Mouse (Mus musculus): Measurements from ENCODE around the gene Cyp11a1. TPM values are rescaled to one million over a fixed set of nuclear protein-coding genes. Genes with fewer than 3 reads are reported as not detected.
A peak's percentile ranks its signal among the peaks of the same experiment; 100 is the strongest.

Cyp11a1 gene
- total RNA-seq, 2 experiments from 2014 or later = 3.5 to 6.7 TPM

GRCm38 (mm10) chr9:58065532-58065931, 59.3 kb downstream of the Cyp11a1 start:
- intact Hi-C loops (cut with DNase I) = no loop called here

DNA sequence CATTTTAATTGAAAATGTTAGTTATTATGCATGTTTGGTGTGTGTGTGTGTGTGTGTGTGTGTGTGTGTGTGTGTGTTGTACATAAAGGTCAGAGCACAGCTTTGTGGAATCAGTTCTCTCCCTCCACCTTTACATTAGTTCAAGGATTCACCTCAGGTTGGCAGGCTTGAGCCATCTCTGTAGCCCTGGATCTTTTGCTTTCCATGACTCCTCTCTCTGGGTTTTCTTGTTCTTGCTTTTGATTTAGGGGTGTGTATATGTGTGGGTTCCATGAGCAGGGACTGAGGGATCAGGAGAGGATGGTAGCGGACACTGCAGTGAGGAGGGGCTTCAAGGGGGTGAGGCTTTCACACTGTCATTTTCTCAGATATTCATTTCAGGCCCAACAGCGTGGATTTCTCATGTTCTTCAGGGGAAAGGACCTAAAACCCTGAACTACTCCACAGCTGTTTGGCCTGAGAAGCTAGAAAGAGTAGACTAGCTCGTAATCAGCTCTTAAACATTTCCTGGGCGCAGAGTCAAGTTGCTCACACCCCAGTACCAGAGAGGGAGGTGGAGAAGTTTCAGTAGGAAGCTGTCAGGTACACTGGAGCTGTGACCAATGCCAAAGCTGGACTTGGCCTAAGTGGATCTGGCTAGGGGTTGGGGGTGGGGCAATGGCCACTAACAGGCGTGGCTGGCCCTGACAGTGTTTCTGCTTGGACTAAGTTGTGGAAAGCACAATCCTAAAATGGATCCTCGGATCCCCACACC, 59.9 kb downstream of the Cyp11a1 start:
- DNase-seq (ENCODE audit: low spot score in 2 of 2) = peak in 1 of 2 experiments; percentile 48
- intact Hi-C loops (cut with DNase I) = loop anchor here (1.0 to 2.0 kb wide), 3 partner anchors 45 to 136 kb away; no protein-coding TSS in a partner anchor

More at GRCm38 (mm10) chr9:58065532-58065931, 59.3 kb downstream of the Cyp11a1 start:
- peak in 1 of 2 experiments; percentile 36 for DNase-seq (ENCODE audit: low spot score in 2 of 2)

- peak; percentile 85 to 93 for DNase-seq (ENCODE audit: low spot score in 2 of 2)
- intact Hi-C loops (cut with DNase I) = loop anchor here (1.0 to 2.0 kb wide), 3 partner anchors 44 to 136 kb away; no protein-coding TSS in a partner anchor
Observed at GRCm38 (mm10) chr9:58066731-58067095, 60.5 kb downstream of the Cyp11a1 start.

DNA sequence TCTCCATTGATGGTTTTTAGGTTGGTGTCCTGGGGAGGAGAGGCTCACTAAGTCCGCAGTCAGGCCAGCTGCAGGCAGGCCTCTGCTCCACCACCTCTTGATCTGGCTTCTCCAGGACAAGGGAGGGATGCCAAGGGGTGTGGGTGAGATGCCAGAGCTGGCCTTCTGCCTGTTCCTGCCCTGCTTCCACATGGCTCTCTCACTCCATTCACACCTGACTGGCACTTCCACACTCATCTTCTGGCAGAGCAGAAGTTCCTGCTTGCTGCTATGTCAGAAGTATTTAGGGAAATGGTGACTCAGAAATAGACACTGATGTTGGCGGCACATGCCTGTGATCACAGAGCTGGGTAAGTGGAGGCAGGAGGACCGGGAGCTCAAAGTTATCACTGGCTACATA, 61.3 kb downstream of the Cyp11a1 start:
- intact Hi-C loops (cut with DNase I) = loop anchor here (2.0 kb wide), 2 partner anchors 43 to 109 kb away; no protein-coding TSS in a partner anchor
- peak in 1 of 2 experiments; percentile 81 for DNase-seq (ENCODE audit: low spot score in 2 of 2)

DNA sequence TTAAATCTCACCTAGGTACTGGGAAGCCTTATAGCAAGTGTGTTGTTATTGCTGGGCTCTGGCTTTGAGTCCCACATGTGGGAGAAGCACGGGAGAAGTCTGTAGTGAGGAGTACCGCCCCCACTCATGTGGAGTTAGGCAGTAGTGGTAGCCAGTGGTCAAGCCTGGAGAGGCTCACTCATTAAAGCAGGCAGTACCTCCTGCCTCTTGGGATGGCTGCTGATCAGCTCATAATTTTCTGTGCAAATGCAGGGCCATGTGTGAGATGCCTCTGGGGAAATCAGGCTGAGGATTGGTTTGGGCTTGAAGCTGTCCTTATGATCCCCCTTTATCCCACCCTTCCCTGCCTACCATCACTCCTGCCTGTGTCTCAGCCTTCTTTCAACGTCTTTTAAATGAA, 68.3 kb downstream of the Cyp11a1 start:
- DNase-seq (ENCODE audit: low spot score in 2 of 2) = no peak
- intact Hi-C loops (cut with DNase I) = no loop called here

Other genes starting within 250 kb of the Cyp11a1 start
- 10 to 100 TPM; 75.3 to 76.6 TPM for gene Clk3, start 240.6 kb upstream of the Cyp11a1 start, total RNA-seq (2021)
- gene Arid3b, start 169.6 kb upstream of the Cyp11a1 start, total RNA-seq (2021) = 10 to 100 TPM in 1 of 2 experiments, 1 to 10 TPM in 1; 8.7 to 10.7 TPM
- 100 to 1,000 TPM; 103 to 113 TPM for gene Ubl7, start 95.4 kb upstream of the Cyp11a1 start, total RNA-seq (2021)
- gene Sema7a, start 66.3 kb upstream of the Cyp11a1 start, total RNA-seq (2021) = 100 to 1,000 TPM; 139 to 145 TPM
- 1 to 10 TPM; 7.2 to 8.7 TPM for gene Stra6, start 57.4 kb downstream of the Cyp11a1 start, total RNA-seq (2021)
- 1 to 10 TPM in 1 of 2 experiments, under 1 TPM in 1; 0.55 to 1.1 TPM for gene Ccdc33, start 112.4 kb downstream of the Cyp11a1 start, total RNA-seq (2021)
- gene Islr, start 197.9 kb downstream of the Cyp11a1 start, total RNA-seq (2021) = 10 to 100 TPM; 14.9 to 15.2 TPM
- gene Islr2, start 197.9 kb downstream of the Cyp11a1 start, total RNA-seq (2021) = 10 to 100 TPM; 72.2 to 76.7 TPM
- 10 to 100 TPM; 13.0 to 18.2 TPM for gene Pml, start 243.4 kb downstream of the Cyp11a1 start, total RNA-seq (2021)
- 10 to 100 TPM; 64.3 to 71.4 TPM for gene Stoml1, start 246.8 kb downstream of the Cyp11a1 start, total RNA-seq (2021)